Mouse (Mus musculus) embryonic facial prominence, embryonic 11.5 days (tissue): ENCODE results near the gene Eftud2. TPM values are rescaled to one million over a fixed set of nuclear protein-coding genes. Genes with fewer than 3 reads are reported as not detected.

Experiments used
- ATAC-seq: fragments of 200-750 bp; cut with Nextera tagmentation; replicated peaks from 2 replicates; pipeline ENCODE4 v1.8.0; 2017; ENCODE audit warnings: low read depth; ENCODE audit not compliant: insufficient number of reproducible peaks, low FRiP score, low TSS enrichment
- DNase-seq: peaks from one replicate; pipeline ENCODE4 v3.0.0-alpha.2; 2015; ENCODE audit warnings: low spot score
- H3K27ac ChIP-seq: fragments of 300-500 bp; sonication (generic); replicated peaks from 2 replicates; pipeline ENCODE4 v1.5.1; 2014; ENCODE audit warnings: mild to moderate bottlenecking, low read depth, low read length, control low read depth
- H3K27me3 ChIP-seq: fragments of 300-500 bp; sonication (generic); 2 replicates; pipeline ENCODE4 v1.6.1; 2014; ENCODE audit warnings: mild to moderate bottlenecking, low read length, moderate library complexity, mixed read lengths; ENCODE audit not compliant: control insufficient read depth, insufficient read depth
- H3K36me3 ChIP-seq: fragments of 300-500 bp; sonication (generic); replicated peaks from 2 replicates; pipeline ENCODE4 v1.6.1; 2014; ENCODE audit warnings: low read depth, mild to moderate bottlenecking, low read length, moderate library complexity, mixed read lengths; ENCODE audit not compliant: control insufficient read depth, insufficient read depth
- H3K4me1 ChIP-seq: fragments of 300-500 bp; sonication (generic); 2 replicates; pipeline ENCODE4 v1.6.1; 2014; ENCODE audit warnings: low read length, mixed read lengths; ENCODE audit not compliant: control insufficient read depth, insufficient read depth
- H3K4me2 ChIP-seq: fragments of 300-500 bp; sonication (generic); 2 replicates; pipeline ENCODE4 v1.6.1; 2014; ENCODE audit warnings: low read depth, mild to moderate bottlenecking, control low read depth, low read length, moderate library complexity
- H3K4me3 ChIP-seq: fragments of 300-500 bp; sonication (generic); 2 replicates; pipeline ENCODE4 v1.5.1; 2014; ENCODE audit warnings: low read depth, low read length, control low read depth
- H3K9ac ChIP-seq: fragments of 300-500 bp; sonication (generic); replicated peaks from 2 replicates; pipeline ENCODE4 v1.6.1; 2014; ENCODE audit warnings: mild to moderate bottlenecking, control low read depth, low read length
- H3K9me3 ChIP-seq: fragments of 300-500 bp; sonication (generic); replicated peaks from 2 replicates; pipeline ENCODE4 v1.6.1; 2016; ENCODE audit warnings: mild to moderate bottlenecking, low read length, inconsistent platforms, mixed read lengths; ENCODE audit not compliant: control insufficient read depth
- WGBS: fragments of 180-500 bp; shearing (Covaris S2); extraction: QIAGEN DNeasy Blood & Tissue Kit; methylation state at CpG from one replicate; pipeline ENCODE4 v1.1.7; 2014; 5-methylcytosine and 5-hydroxymethylcytosine counted together
- polyA plus RNA-seq: library from polyadenylated mRNA; unstranded; fragments of >200 nt; fragmentation: Nextera tagmentation; extraction: Ambion mirVana; gene quantifications from 2 replicates; pipeline ENCODE4 v1.2.1, GENCODE M21; 2014

Gene Eftud2
- polyA plus RNA-seq, 1 experiment from 2014 or later, result 257 TPM

GRCm38 (mm10) chr11:102874801-102875334, 5.9 kb downstream of the Eftud2 start:
- 88% methylated on average over 7 of the region's 7 CpGs for WGBS
- ATAC-seq, result no peak

GRCm38 (mm10) chr11:102864272-102864671, 16.5 kb downstream of the Eftud2 start:
- ATAC-seq, result no peak

More at GRCm38 (mm10) chr11:102874801-102875334, 5.9 kb downstream of the Eftud2 start:
- Histone ChIP-seq H3K27ac (no peak overlapping the region), H3K27me3 (no peaks in the 10 kb centered on the region), H3K9me3 (no peaks in the 10 kb centered on the region), H3K9ac (no peak overlapping the region), H3K4me3 (no peak overlapping the region), H3K4me1 (no peaks in the 10 kb centered on the region), H3K4me2 (no peak overlapping the region), H3K36me3 (peaks cover 7% of the 10 kb centered on the region)
- no peak for DNase-seq

GRCm38 (mm10) chr11:102859933-102860332, 20.9 kb downstream of the Eftud2 start:
- Histone ChIP-seq H3K27ac (no peak overlapping the region), H3K9me3 (no peaks in the 10 kb centered on the region), H3K4me2 (no peak overlapping the region), H3K27me3 (no peaks in the 10 kb centered on the region), H3K4me3 (no peak overlapping the region), H3K4me1 (no peaks in the 10 kb centered on the region), H3K9ac (no peak overlapping the region), H3K36me3 (peaks cover 3% of the 10 kb centered on the region)
- no peak for ATAC-seq
- WGBS, result 92% methylated on average over 8 of the region's 8 CpGs
- DNase-seq, result no peak

More at GRCm38 (mm10) chr11:102864272-102864671, 16.5 kb downstream of the Eftud2 start:
- Histone ChIP-seq H3K27ac (no peak overlapping the region), H3K27me3 (no peaks in the 10 kb centered on the region), H3K36me3 (peaks cover 7% of the 10 kb centered on the region), H3K4me3 (no peak overlapping the region), H3K4me2 (no peak overlapping the region), H3K9ac (no peak overlapping the region), H3K4me1 (no peaks in the 10 kb centered on the region), H3K9me3 (no peaks in the 10 kb centered on the region)
- 52% methylated on average over 4 of the region's 4 CpGs for WGBS
- DNase-seq, result peak; percentile 92

- Histone ChIP-seq H3K4me2 (no peak overlapping the region), H3K9ac (no peak overlapping the region), H3K36me3 (peaks cover 3% of the 10 kb centered on the region), H3K27ac (no peak overlapping the region), H3K27me3 (no peaks in the 10 kb centered on the region), H3K9me3 (no peaks in the 10 kb centered on the region), H3K4me1 (no peaks in the 10 kb centered on the region), H3K4me3 (no peak overlapping the region)
- ATAC-seq (no peak), DNase-seq (no peak)
- WGBS, result 91% methylated on average over 11 of the region's 11 CpGs
Measured at GRCm38 (mm10) chr11:102858951-102859350, 21.8 kb downstream of the Eftud2 start.

- 43% methylated on average over 6 of the region's 6 CpGs for WGBS
- DNase-seq (peak; percentile 83), ATAC-seq (no peak)
- no peaks in the 10 kb centered on the region for H3K4me1 ChIP-seq
- H3K27ac ChIP-seq, result peak overlapping the region; percentile 1; the same call in 1 of the 2 replicates
- no peaks in the 10 kb centered on the region for H3K9me3 ChIP-seq
- no peak overlapping the region for H3K9ac ChIP-seq
- H3K27me3 ChIP-seq, result no peaks in the 10 kb centered on the region
- H3K4me2 ChIP-seq, result no peak overlapping the region
- no peak overlapping the region for H3K4me3 ChIP-seq
- peaks cover 3% of the 10 kb centered on the region for H3K36me3 ChIP-seq
Measured at GRCm38 (mm10) chr11:102855941-102856340, 24.8 kb downstream of the Eftud2 start.

- Histone ChIP-seq H3K36me3 (peaks cover 3% of the 10 kb centered on the region), H3K9me3 (no peaks in the 10 kb centered on the region), H3K4me1 (no peaks in the 10 kb centered on the region), H3K27ac (no peak overlapping the region), H3K4me3 (no peak overlapping the region), H3K27me3 (no peaks in the 10 kb centered on the region), H3K4me2 (no peak overlapping the region), H3K9ac (no peak overlapping the region)
- DNase-seq (peak; percentile 31), ATAC-seq (no peak)
Measured at GRCm38 (mm10) chr11:102853760-102854159, 27.0 kb downstream of the Eftud2 start.

GRCm38 (mm10) chr11:102851883-102852282, 28.9 kb downstream of the Eftud2 start:
- Histone ChIP-seq H3K36me3 (peaks cover 11% of the 10 kb centered on the region), H3K27me3 (no peaks in the 10 kb centered on the region), H3K9me3 (no peaks in the 10 kb centered on the region), H3K9ac (no peak overlapping the region), H3K4me1 (no peaks in the 10 kb centered on the region), H3K27ac (no peak overlapping the region), H3K4me2 (no peak overlapping the region), H3K4me3 (no peak overlapping the region)
- DNase-seq (peak; percentile 60), ATAC-seq (0 out of 2 replicates have a peak, but pooled peaks have one; percentile 56)
- 70% methylated on average over 5 of the region's 5 CpGs for WGBS

- 70% methylated on average over 10 of the region's 10 CpGs for WGBS
- Histone ChIP-seq H3K4me1 (no peaks in the 10 kb centered on the region), H3K9ac (no peak overlapping the region), H3K4me2 (no peak overlapping the region), H3K4me3 (no peak overlapping the region), H3K27me3 (no peaks in the 10 kb centered on the region), H3K36me3 (peaks cover 32% of the 10 kb centered on the region), H3K27ac (no peak overlapping the region), H3K9me3 (no peaks in the 10 kb centered on the region)
- ATAC-seq, result no peak
- DNase-seq, result no peak
Measured at GRCm38 (mm10) chr11:102845926-102846325, 34.9 kb downstream of the Eftud2 start.
